Mouse (Mus musculus) limb, embryonic 15.5 days (tissue): ENCODE data around the gene Vps13c. TPM values are rescaled to one million over a fixed set of nuclear protein-coding genes. Genes with fewer than 3 reads are reported as not detected.

Experiments used
- ATAC-seq: fragments of 200-750 bp; cut with Nextera tagmentation; 2 replicates; pipeline ENCODE4 v1.8.0; 2017; ENCODE audit warnings: low read depth, moderate TSS enrichment; ENCODE audit not compliant: insufficient number of reproducible peaks, low FRiP score, low TSS enrichment
- H3K27ac ChIP-seq: fragments of 300-500 bp; sonication (generic); 2 replicates; pipeline ENCODE4 v1.5.1; 2015; ENCODE audit warnings: moderate library complexity, mild to moderate bottlenecking, inconsistent platforms
- H3K27me3 ChIP-seq: fragments of 300-500 bp; sonication (generic); 2 replicates; pipeline ENCODE4 v1.6.1; 2015; ENCODE audit warnings: inconsistent platforms
- H3K36me3 ChIP-seq: fragments of 300-500 bp; sonication (generic); 2 replicates; pipeline ENCODE4 v1.6.1; 2015; ENCODE audit warnings: inconsistent platforms
- H3K4me1 ChIP-seq: fragments of 300-500 bp; sonication (generic); 2 replicates; pipeline ENCODE4 v1.6.1; 2015; ENCODE audit warnings: inconsistent platforms
- H3K4me2 ChIP-seq: fragments of 300-500 bp; sonication (generic); 2 replicates; pipeline ENCODE4 v1.6.1; 2015; ENCODE audit warnings: mild to moderate bottlenecking, inconsistent platforms
- H3K4me3 ChIP-seq: fragments of 300-500 bp; sonication (generic); 2 replicates; pipeline ENCODE4 v1.5.1; 2015; ENCODE audit warnings: mild to moderate bottlenecking, inconsistent platforms
- H3K9ac ChIP-seq: fragments of 300-500 bp; sonication (generic); 2 replicates; pipeline ENCODE4 v1.6.1; 2015; ENCODE audit warnings: inconsistent platforms
- H3K9me3 ChIP-seq: fragments of 300-500 bp; sonication (generic); 2 replicates; pipeline ENCODE4 v1.6.1; 2016; ENCODE audit warnings: inconsistent platforms
- WGBS: fragments of 180-500 bp; shearing (Covaris S2); methylation state at CpG from one replicate; pipeline ENCODE4 v1.1.7; 2015; 5-methylcytosine and 5-hydroxymethylcytosine counted together
- polyA plus RNA-seq: library from polyadenylated mRNA; unstranded; fragments of >200 nt; fragmentation: Nextera tagmentation; extraction: Ambion mirVana; gene quantifications from 2 replicates; pipeline ENCODE4 v1.2.1, GENCODE M21; 2015

The Vps13c gene
- polyA plus RNA-seq, 1 experiment from 2014 or later = 3.6 TPM

DNA sequence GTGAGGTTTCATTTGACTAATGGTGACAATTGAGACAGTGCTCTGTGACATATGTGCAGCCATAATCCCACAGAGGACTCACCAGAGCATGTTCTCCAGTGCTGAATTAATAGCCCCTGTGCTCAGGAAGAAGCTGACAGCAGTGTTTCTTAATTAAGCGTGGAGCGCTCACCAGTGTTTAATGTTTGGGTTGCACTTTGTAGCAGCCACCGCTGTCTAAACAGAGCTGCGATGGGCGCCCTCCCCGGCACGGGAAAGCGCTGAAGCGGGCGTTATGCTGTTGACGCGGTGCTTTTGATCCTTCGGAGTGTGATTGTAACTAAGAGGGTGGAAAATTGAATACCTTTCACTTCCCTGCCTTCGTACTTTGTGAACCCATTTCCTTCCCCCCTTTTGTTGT lies 125.7 kb downstream of the Vps13c start:
- H3K4me2 ChIP-seq = no peak overlapping the region
- H3K9ac ChIP-seq = no peak overlapping the region
- no peaks in the 10 kb centered on the region for H3K27me3 ChIP-seq
- no peak overlapping the region for H3K27ac ChIP-seq
- peaks cover 34% of the 10 kb centered on the region for H3K36me3 ChIP-seq
- no peak overlapping the region for H3K4me3 ChIP-seq
- ATAC-seq = no peak
- 70% methylated on average over 14 of the region's 14 CpGs for WGBS
- no peaks in the 10 kb centered on the region for H3K9me3 ChIP-seq
- H3K4me1 ChIP-seq = no peaks in the 10 kb centered on the region

- Histone ChIP-seq H3K4me2 (no peak overlapping the region), H3K27me3 (no peaks in the 10 kb centered on the region), H3K9me3 (no peaks in the 10 kb centered on the region), H3K9ac (no peak overlapping the region), H3K36me3 (peaks cover 32% of the 10 kb centered on the region), H3K4me3 (no peak overlapping the region), H3K27ac (no peak overlapping the region), H3K4me1 (no peaks in the 10 kb centered on the region)
- no peak for ATAC-seq
- 66% methylated on average over 3 of the region's 3 CpGs for WGBS
Observed at GRCm38 (mm10) chr9:67967011-67967410, 126.8 kb downstream of the Vps13c start.

DNA sequence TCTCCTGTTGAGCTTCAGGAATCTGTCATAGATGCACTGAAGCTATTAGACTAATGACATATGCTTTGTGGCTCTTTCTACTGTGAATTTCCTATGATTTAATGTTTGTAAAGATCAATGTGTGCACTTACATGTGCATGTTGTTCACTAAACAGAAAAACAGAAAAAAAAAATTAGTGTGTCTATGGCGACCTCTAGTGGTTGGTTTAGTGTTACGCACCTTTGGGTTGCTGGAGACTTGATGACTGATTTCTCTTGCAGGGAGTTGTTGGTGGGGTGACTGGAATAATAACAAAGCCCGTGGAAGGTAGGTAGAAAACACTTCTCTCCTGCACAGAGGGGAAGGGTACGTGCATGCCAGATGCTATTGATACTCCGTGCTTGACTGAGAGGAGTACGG lies 133.3 kb downstream of the Vps13c start:
- ATAC-seq = no peak
- Histone ChIP-seq H3K27me3 (no peaks in the 10 kb centered on the region), H3K4me2 (no peak overlapping the region), H3K4me3 (no peak overlapping the region), H3K9me3 (no peaks in the 10 kb centered on the region), H3K36me3 (peaks cover 25% of the 10 kb centered on the region), H3K4me1 (no peaks in the 10 kb centered on the region), H3K9ac (no peak overlapping the region), H3K27ac (no peak overlapping the region)
- WGBS = 41% methylated on average over 6 of the region's 6 CpGs

DNA sequence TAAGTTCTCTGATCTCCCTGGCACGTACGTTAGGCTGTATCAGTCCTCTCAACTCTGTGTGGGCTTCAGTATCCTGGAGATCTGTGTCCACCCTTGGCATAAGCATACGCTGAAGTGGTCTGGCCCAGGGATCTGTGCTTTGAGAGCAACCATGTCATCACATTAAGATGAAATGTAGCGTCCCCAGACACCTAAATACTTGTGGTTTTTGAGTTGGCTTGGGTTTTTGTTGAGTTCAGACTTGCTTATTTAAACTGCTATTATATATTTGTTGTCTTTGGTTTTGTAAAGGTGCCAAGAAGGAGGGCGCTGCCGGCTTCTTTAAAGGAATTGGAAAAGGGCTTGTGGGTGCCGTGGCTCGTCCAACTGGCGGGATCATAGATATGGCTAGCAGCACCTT lies 135.3 kb downstream of the Vps13c start:
- no peak overlapping the region for H3K4me2 ChIP-seq
- peaks cover 22% of the 10 kb centered on the region for H3K36me3 ChIP-seq
- WGBS = 87% methylated on average over 9 of the region's 9 CpGs
- H3K9me3 ChIP-seq = no peaks in the 10 kb centered on the region
- no peak overlapping the region for H3K27ac ChIP-seq
- H3K27me3 ChIP-seq = no peaks in the 10 kb centered on the region
- no peak for ATAC-seq
- H3K4me1 ChIP-seq = no peaks in the 10 kb centered on the region
- H3K4me3 ChIP-seq = no peak overlapping the region
- no peak overlapping the region for H3K9ac ChIP-seq

DNA sequence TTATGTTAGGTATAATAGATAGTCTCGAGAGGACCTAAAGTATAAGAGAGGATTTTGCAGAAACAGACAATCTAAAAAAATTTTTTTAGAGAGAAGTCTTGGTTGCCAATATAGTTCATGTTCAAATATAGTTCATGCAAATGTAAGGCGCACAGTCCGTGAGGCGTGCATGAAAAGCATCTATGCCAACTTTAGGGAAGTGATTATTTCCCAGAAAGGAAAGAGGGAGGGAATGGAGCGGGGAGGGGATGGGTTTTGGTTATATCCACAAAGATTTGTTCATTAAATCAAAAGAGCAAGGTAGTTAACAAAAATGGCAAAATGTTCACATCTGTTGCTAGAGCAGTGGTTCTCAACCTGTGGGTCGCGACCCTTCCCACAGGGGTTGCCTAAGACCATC lies 166.4 kb downstream of the Vps13c start:
- Histone ChIP-seq H3K36me3 (no peaks in the 10 kb centered on the region), H3K4me2 (no peak overlapping the region), H3K27ac (no peak overlapping the region), H3K4me3 (no peak overlapping the region), H3K27me3 (no peaks in the 10 kb centered on the region), H3K4me1 (no peaks in the 10 kb centered on the region), H3K9me3 (no peaks in the 10 kb centered on the region), H3K9ac (no peak overlapping the region)
- no peak for ATAC-seq
- WGBS = 95% methylated on average over 7 of the region's 7 CpGs

- ATAC-seq = no peak
- Histone ChIP-seq H3K9ac (no peak overlapping the region), H3K27ac (no peak overlapping the region), H3K4me1 (0 out of 2 replicates have a peak, but pooled peaks cover 4% of the 10 kb centered on the region), H3K9me3 (no peaks in the 10 kb centered on the region), H3K4me3 (0 out of 2 replicates have a peak overlapping the region, but pooled peaks have one; percentile 16), H3K27me3 (peaks cover 24% of the 10 kb centered on the region), H3K36me3 (no peaks in the 10 kb centered on the region), H3K4me2 (peak overlapping the region; percentile 31)
- 5% methylated on average over 11 of the region's 11 CpGs for WGBS
Observed at GRCm38 (mm10) chr9:68014991-68015396, 174.8 kb downstream of the Vps13c start.

GRCm38 (mm10) chr9:68016255-68016954 lies 176.2 kb downstream of the Vps13c start:
- Histone ChIP-seq H3K9me3 (no peaks in the 10 kb centered on the region), H3K36me3 (no peaks in the 10 kb centered on the region), H3K27me3 (peaks cover 24% of the 10 kb centered on the region), H3K4me1 (0 out of 2 replicates have a peak, but pooled peaks cover 4% of the 10 kb centered on the region), H3K4me3 (no peak overlapping the region), H3K9ac (no peak overlapping the region), H3K4me2 (no peak overlapping the region), H3K27ac (no peak overlapping the region)
- 48% methylated on average over 5 of the region's 5 CpGs for WGBS
- ATAC-seq = no peak

GRCm38 (mm10) chr9:68020776-68021365 lies 180.7 kb downstream of the Vps13c start:
- Histone ChIP-seq H3K9me3 (no peaks in the 10 kb centered on the region), H3K4me2 (no peak overlapping the region), H3K27ac (no peak overlapping the region), H3K27me3 (peaks cover 19% of the 10 kb centered on the region), H3K4me3 (no peak overlapping the region), H3K4me1 (peaks cover 5% of the 10 kb centered on the region; the same call in 1 of the 2 replicates), H3K9ac (no peak overlapping the region), H3K36me3 (no peaks in the 10 kb centered on the region)
- ATAC-seq = no peak
- WGBS = 83% methylated on average over 8 of the region's 8 CpGs

DNA sequence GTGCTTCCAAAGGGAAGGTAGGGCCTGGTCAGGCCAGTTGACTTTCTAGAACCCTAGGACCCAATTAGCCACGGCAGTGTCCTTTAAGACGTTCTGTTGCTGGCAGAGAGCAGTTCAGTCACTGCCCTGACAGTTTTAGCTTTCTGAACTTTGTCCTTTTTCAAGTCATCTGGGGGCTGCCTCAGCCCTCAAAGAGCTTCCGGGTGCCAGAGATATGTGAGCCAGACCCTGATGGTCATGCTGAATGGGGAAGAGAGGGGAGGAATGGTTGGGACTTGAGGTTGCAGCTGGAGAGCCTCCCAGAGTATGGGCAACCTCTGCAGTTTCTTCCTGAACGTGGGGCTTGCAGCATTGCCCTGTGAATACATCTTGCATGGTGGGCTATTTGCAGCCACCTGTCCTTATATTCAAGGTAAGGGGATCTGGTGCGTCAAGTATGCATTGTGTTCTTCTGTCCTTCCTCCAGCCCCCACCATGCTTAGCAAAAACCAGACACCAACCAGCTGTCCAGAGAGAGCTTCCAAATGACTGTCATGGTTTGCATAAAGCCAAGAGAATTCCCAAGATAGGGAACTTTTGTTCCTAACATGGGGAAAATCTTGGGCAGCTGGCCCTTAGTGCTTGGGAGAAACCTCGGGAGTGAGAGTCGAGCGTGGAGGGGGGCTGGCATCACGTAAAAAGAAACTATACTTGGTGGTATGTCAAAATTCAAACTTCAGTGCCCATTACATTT lies 182.3 kb downstream of the Vps13c start:
- Histone ChIP-seq H3K9ac (no peak overlapping the region), H3K36me3 (no peaks in the 10 kb centered on the region), H3K4me3 (no peak overlapping the region), H3K4me1 (peaks cover 5% of the 10 kb centered on the region; the same call in 1 of the 2 replicates), H3K9me3 (no peaks in the 10 kb centered on the region), H3K27me3 (peaks cover 8% of the 10 kb centered on the region), H3K4me2 (no peak overlapping the region), H3K27ac (no peak overlapping the region)
- no peak for ATAC-seq
- 46% methylated on average over 9 of the region's 9 CpGs for WGBS

GRCm38 (mm10) chr9:68028631-68029030 lies 188.4 kb downstream of the Vps13c start:
- Histone ChIP-seq H3K36me3 (no peaks in the 10 kb centered on the region), H3K4me1 (no peaks in the 10 kb centered on the region), H3K9ac (no peak overlapping the region), H3K27me3 (no peaks in the 10 kb centered on the region), H3K27ac (no peak overlapping the region), H3K4me3 (no peak overlapping the region), H3K4me2 (no peak overlapping the region), H3K9me3 (no peaks in the 10 kb centered on the region)
- ATAC-seq = no peak
- WGBS = 53% methylated on average over 4 of the region's 4 CpGs

- H3K9me3 ChIP-seq = no peaks in the 10 kb centered on the region
- H3K9ac ChIP-seq = no peak overlapping the region
- H3K4me3 ChIP-seq = no peak overlapping the region
- H3K4me2 ChIP-seq = no peak overlapping the region
- H3K27me3 ChIP-seq = no peaks in the 10 kb centered on the region
- H3K27ac ChIP-seq = no peak overlapping the region
- H3K36me3 ChIP-seq = no peaks in the 10 kb centered on the region
- H3K4me1 ChIP-seq = no peaks in the 10 kb centered on the region
- ATAC-seq = no peak
- 61% methylated on average over 5 of the region's 5 CpGs for WGBS
Observed at GRCm38 (mm10) chr9:68033771-68034170, 193.6 kb downstream of the Vps13c start.
